9 mouse cellular contexts compared by ENCODE assay signal in genomic region chr11:116195252-116195651, GRCm38 (mm10). TPM values are rescaled to one million over a fixed set of nuclear protein-coding genes. Genes with fewer than 3 reads are reported as not detected.
DNase-seq lines count a peak whose midpoint lies in the region; ATAC-seq and TF ChIP-seq lines count a peak whose summit lies in the region.
"Had no signal": no experiment of that assay in that cellular context is flagged by ENCODE, and none has a peak within 500 bp of the region (broad histone marks: within the 10 kb centered on the region; RNA-seq: fewer than 3 reads in every experiment).

No protein-coding gene starts in this region.

- 56% methylated on average over 5 of the region's 5 CpGs for WGBS in heart, postnatal 0 days
- WGBS in heart, embryonic 12.5 days: 58% methylated on average over 5 of the region's 5 CpGs
- 54% methylated on average over 5 of the region's 5 CpGs for WGBS in intestine, embryonic 15.5 days
- 15% methylated on average over 5 of the region's 5 CpGs for WGBS in liver, embryonic 16.5 days (ENCODE audit: insufficient replicate concordance)

- peaks cover 26% of the 10 kb centered on the region for H3K36me3 ChIP-seq in heart, postnatal 0 days (replicated peaks; ENCODE audit: control insufficient read depth, insufficient read depth, low read length)
- H3K36me3 ChIP-seq in heart, embryonic 12.5 days: peaks cover 26% of the 10 kb centered on the region
- peaks cover 23% of the 10 kb centered on the region for H3K36me3 ChIP-seq in E14TG2a.4 (ENCODE audit: insufficient read depth, low read length)
- H3K36me3 ChIP-seq in intestine, embryonic 15.5 days: no peaks in the 10 kb centered on the region
- H3K36me3 ChIP-seq in liver, embryonic 16.5 days (ENCODE audit: control insufficient read depth, insufficient read depth): no peaks in the 10 kb centered on the region; the same call in 1 of the 2 replicates

- no peak overlapping the region for H3K9ac ChIP-seq in heart, postnatal 0 days (replicated peaks; ENCODE audit: low read depth, low read length)
- H3K9ac ChIP-seq in heart, embryonic 12.5 days: no peak overlapping the region
- no peak overlapping the region for H3K9ac ChIP-seq in intestine, embryonic 15.5 days
- no peak overlapping the region; the same call in 1 of the 2 replicates for H3K9ac ChIP-seq in liver, embryonic 16.5 days (ENCODE audit: low read depth, low read length)

- no peak overlapping the region; the same call in 1 of the 2 replicates for H3K4me2 ChIP-seq in heart, postnatal 0 days (ENCODE audit: low read depth, low read length)
- H3K4me2 ChIP-seq in heart, embryonic 12.5 days: no peak overlapping the region
- H3K4me2 ChIP-seq in intestine, embryonic 15.5 days (replicated peaks): peak overlapping the region; percentile 22
- H3K4me2 ChIP-seq in liver, embryonic 16.5 days (ENCODE audit: low read depth, low read length): peak overlapping the region; percentile 38

- ATAC-seq in heart, postnatal 0 days (ENCODE audit: insufficient read depth, low read depth): no peak
- no peak for ATAC-seq in heart, embryonic 12.5 days (ENCODE audit: insufficient number of reproducible peaks, low FRiP score)
- peak; percentile 18; the same call in 1 of the 2 replicates for ATAC-seq in intestine, embryonic 15.5 days
- ATAC-seq in liver, embryonic 16.5 days (ENCODE audit: low read depth): no peak; the same call in 1 of the 2 replicates
- no peak for ATAC-seq in inflammation-experienced regulatory T-cells, adult 6 months
- ATAC-seq in frontal cortex, adult (ENCODE audit: low TSS enrichment): no peak

- H3K27ac ChIP-seq in heart, postnatal 0 days (ENCODE audit: low read depth): peak overlapping the region; percentile 21; the same call in 1 of the 2 replicates
- no peak overlapping the region for H3K27ac ChIP-seq in heart, embryonic 12.5 days (ENCODE audit: poor library complexity, severe bottlenecking)
- H3K27ac ChIP-seq in intestine, embryonic 15.5 days: peak overlapping the region; percentile 77
- peak overlapping the region; percentile 43 for H3K27ac ChIP-seq in liver, embryonic 16.5 days (ENCODE audit: low read length)

- peak; percentile 20 for DNase-seq in heart, postnatal 0 days (ENCODE audit: low spot score)
- no peak for DNase-seq in layer of hippocampus, postnatal 14 days (ENCODE audit: low spot score in 2 of 2)
- DNase-seq: lung, postnatal 10 days had no signal

- H3K4me1 ChIP-seq in heart, postnatal 0 days (ENCODE audit: control insufficient read depth, insufficient read depth): peaks cover 6% of the 10 kb centered on the region
- peaks cover 12% of the 10 kb centered on the region for H3K4me1 ChIP-seq in heart, embryonic 12.5 days (replicated peaks)
- peaks cover 32% of the 10 kb centered on the region for H3K4me1 ChIP-seq in E14TG2a.4 (replicated peaks; ENCODE audit: low read depth, low read length)
- peaks cover 12% of the 10 kb centered on the region for H3K4me1 ChIP-seq in intestine, embryonic 15.5 days (replicated peaks)
- H3K4me1 ChIP-seq in liver, embryonic 16.5 days (ENCODE audit: control insufficient read depth, low read depth, low read length): peaks cover 25% of the 10 kb centered on the region

- H3K27me3 ChIP-seq in heart, postnatal 0 days (ENCODE audit: control insufficient read depth, insufficient read depth, low read length): no peaks in the 10 kb centered on the region
- no peaks in the 10 kb centered on the region for H3K27me3 ChIP-seq in heart, embryonic 12.5 days (replicated peaks)
- no peaks in the 10 kb centered on the region for H3K27me3 ChIP-seq in E14TG2a.4 (ENCODE audit: insufficient read depth, low read length)
- no peaks in the 10 kb centered on the region for H3K27me3 ChIP-seq in intestine, embryonic 15.5 days (replicated peaks)
- no peaks in the 10 kb centered on the region for H3K27me3 ChIP-seq in liver, embryonic 16.5 days (ENCODE audit: control insufficient read depth, insufficient read depth, low read depth, low read length)

- no peak for TF ChIP-seq CTCF in heart, postnatal 0 days (IDR thresholded peaks at IDR 0.05; ENCODE audit: low read depth)
- peak; percentile 15; the same call in 1 of the 2 replicates for TF ChIP-seq CTCF in E14TG2a.4 (conservative IDR thresholded peaks at IDR 0.05; ENCODE audit: low read length)

- H3K4me3 ChIP-seq in heart, postnatal 0 days (ENCODE audit: low read depth, low read length): no peak overlapping the region
- H3K4me3 ChIP-seq in heart, embryonic 12.5 days: no peak overlapping the region
- H3K4me3 ChIP-seq in E14TG2a.4 (replicated peaks; ENCODE audit: low read length): no peak overlapping the region
- no peak overlapping the region for H3K4me3 ChIP-seq in intestine, embryonic 15.5 days (replicated peaks)
- 0 out of 2 replicates have a peak overlapping the region, but pooled peaks have one; percentile 12 for H3K4me3 ChIP-seq in liver, embryonic 16.5 days (ENCODE audit: low read depth, low read length)

- no peak for TF ChIP-seq EP300 in heart, postnatal 0 days (IDR thresholded peaks at IDR 0.05; ENCODE audit: low read depth)

- no peaks in the 10 kb centered on the region for H3K9me3 ChIP-seq in heart, postnatal 0 days (replicated peaks; ENCODE audit: control insufficient read depth, low read length)
- no peaks in the 10 kb centered on the region for H3K9me3 ChIP-seq in heart, embryonic 12.5 days (replicated peaks)
- no peaks in the 10 kb centered on the region for H3K9me3 ChIP-seq in E14TG2a.4 (ENCODE audit: low read length)
- H3K9me3 ChIP-seq in intestine, embryonic 15.5 days: no peaks in the 10 kb centered on the region
- H3K9me3 ChIP-seq in liver, embryonic 16.5 days (replicated peaks; ENCODE audit: control insufficient read depth, low read length): no peaks in the 10 kb centered on the region

RNA-seq across cellular contexts. Expression of gene Ten1, which starts 3.4 kb away (rescaled TPM):
- total RNA-seq in heart, postnatal 0 days (2014; rRNA removed; ENCODE audit: low replicate concordance): 58.4 and 63.6 TPM in 2 replicates
- 64.0 and 68.2 TPM in 2 replicates for polyA plus RNA-seq in heart, postnatal 0 days (2015; fragmentation: Nextera tagmentation; extraction: Ambion mirVana)
- 74.9 and 75.5 TPM in 2 replicates for polyA plus RNA-seq in heart, embryonic 12.5 days (2016; fragmentation: Nextera tagmentation; extraction: Ambion mirVana)
- polyA plus RNA-seq in intestine, embryonic 15.5 days (2015; fragmentation: Nextera tagmentation; extraction: Ambion mirVana): 98.0 and 100 TPM in 2 replicates
- 23.1 and 24.9 TPM in 2 replicates for polyA plus RNA-seq in liver, embryonic 16.5 days (2015; fragmentation: Nextera tagmentation; extraction: Ambion mirVana)
- 10 to 100 TPM; 49.0 to 66.5 (median 54.4) TPM for polyA plus RNA-seq in inflammation-experienced regulatory T-cells, adult 6 months (2017; shearing (Covaris generic))
- 10 to 100 TPM; 42.9 to 53.7 TPM for total RNA-seq in layer of hippocampus, postnatal 14 days (2021)

RNA-seq across cellular contexts. Expression of gene Acox1, which starts 3.6 kb away (rescaled TPM):
- total RNA-seq in heart, postnatal 0 days (2014; rRNA removed; ENCODE audit: low replicate concordance): 64.9 and 65.8 TPM in 2 replicates
- polyA plus RNA-seq in heart, postnatal 0 days (2015; fragmentation: Nextera tagmentation; extraction: Ambion mirVana): 43.0 and 46.7 TPM in 2 replicates
- polyA plus RNA-seq in heart, embryonic 12.5 days (2016; fragmentation: Nextera tagmentation; extraction: Ambion mirVana): 36.1 and 38.3 TPM in 2 replicates
- polyA plus RNA-seq in intestine, embryonic 15.5 days (2015; fragmentation: Nextera tagmentation; extraction: Ambion mirVana): 56.9 and 59.4 TPM in 2 replicates
- 54.7 and 73.7 TPM in 2 replicates for polyA plus RNA-seq in liver, embryonic 16.5 days (2015; fragmentation: Nextera tagmentation; extraction: Ambion mirVana)
- polyA plus RNA-seq in inflammation-experienced regulatory T-cells, adult 6 months (2017; shearing (Covaris generic)): 10 to 100 TPM; 10.3 to 14.2 (median 13.6) TPM
- 100 to 1,000 TPM; 123 to 125 TPM for total RNA-seq in layer of hippocampus, postnatal 14 days (2021)

RNA-seq across cellular contexts. Expression of gene Fbf1, which starts 27.3 kb away (rescaled TPM):
- 20.4 and 22.8 TPM in 2 replicates for total RNA-seq in heart, postnatal 0 days (2014; rRNA removed; ENCODE audit: low replicate concordance)
- 8.2 and 8.5 TPM in 2 replicates for polyA plus RNA-seq in heart, postnatal 0 days (2015; fragmentation: Nextera tagmentation; extraction: Ambion mirVana)
- 37.2 and 37.5 TPM in 2 replicates for polyA plus RNA-seq in heart, embryonic 12.5 days (2016; fragmentation: Nextera tagmentation; extraction: Ambion mirVana)
- polyA plus RNA-seq in intestine, embryonic 15.5 days (2015; fragmentation: Nextera tagmentation; extraction: Ambion mirVana): 20.8 and 22.0 TPM in 2 replicates
- 5.7 and 6.6 TPM in 2 replicates for polyA plus RNA-seq in liver, embryonic 16.5 days (2015; fragmentation: Nextera tagmentation; extraction: Ambion mirVana)
- polyA plus RNA-seq in inflammation-experienced regulatory T-cells, adult 6 months (2017; shearing (Covaris generic)): 1 to 10 TPM; 3.2 to 3.5 (median 3.3) TPM
- total RNA-seq in layer of hippocampus, postnatal 14 days (2021): 100 to 1,000 TPM in 1 of 2 experiments, 10 to 100 TPM in 1; 87.9 to 102 TPM

RNA-seq across cellular contexts. Expression of gene Evpl, which starts 42.6 kb away (rescaled TPM):
- total RNA-seq in heart, postnatal 0 days (2014; rRNA removed; ENCODE audit: low replicate concordance): 2.1 and 3.4 TPM in 2 replicates
- polyA plus RNA-seq in heart, postnatal 0 days (2015; fragmentation: Nextera tagmentation; extraction: Ambion mirVana): 0.45 TPM in 2 replicates
- polyA plus RNA-seq in heart, embryonic 12.5 days (2016; fragmentation: Nextera tagmentation; extraction: Ambion mirVana): 0.53 and 0.84 TPM in 2 replicates
- polyA plus RNA-seq in intestine, embryonic 15.5 days (2015; fragmentation: Nextera tagmentation; extraction: Ambion mirVana): 3.3 and 3.4 TPM in 2 replicates
- 0.05 and 0.08 TPM in 2 replicates for polyA plus RNA-seq in liver, embryonic 16.5 days (2015; fragmentation: Nextera tagmentation; extraction: Ambion mirVana)
- not detected for polyA plus RNA-seq in inflammation-experienced regulatory T-cells, adult 6 months (2017; shearing (Covaris generic))
- total RNA-seq in layer of hippocampus, postnatal 14 days (2021): under 1 TPM; 0.44 to 0.72 TPM

RNA-seq across cellular contexts. Expression of gene Mrpl38, which starts 56.6 kb away (rescaled TPM):
- 114 and 153 TPM in 2 replicates for total RNA-seq in heart, postnatal 0 days (2014; rRNA removed; ENCODE audit: low replicate concordance)
- polyA plus RNA-seq in heart, postnatal 0 days (2015; fragmentation: Nextera tagmentation; extraction: Ambion mirVana): 79.1 and 80.8 TPM in 2 replicates
- polyA plus RNA-seq in heart, embryonic 12.5 days (2016; fragmentation: Nextera tagmentation; extraction: Ambion mirVana): 85.0 and 89.1 TPM in 2 replicates
- 107 and 109 TPM in 2 replicates for polyA plus RNA-seq in intestine, embryonic 15.5 days (2015; fragmentation: Nextera tagmentation; extraction: Ambion mirVana)
- polyA plus RNA-seq in liver, embryonic 16.5 days (2015; fragmentation: Nextera tagmentation; extraction: Ambion mirVana): 44.4 and 44.7 TPM in 2 replicates
- 10 to 100 TPM; 14.3 to 30.6 (median 28.0) TPM for polyA plus RNA-seq in inflammation-experienced regulatory T-cells, adult 6 months (2017; shearing (Covaris generic))
- total RNA-seq in layer of hippocampus, postnatal 14 days (2021): 10 to 100 TPM; 55.3 to 63.7 TPM

Comparison
In these comparisons a context has a peak if more than half of its experiments do, and no peak if none do; other contexts are left out.
1. H3K4me2 ChIP-seq: peak in intestine, embryonic 15.5 days (single experiment) and liver, embryonic 16.5 days (single experiment); none in heart, postnatal 0 days (single experiment) and heart, embryonic 12.5 days (single experiment).